Mouse (Mus musculus): ENCODE data around the gene Ctdsp1. TPM values are rescaled to one million over a fixed set of nuclear protein-coding genes. Genes with fewer than 3 reads are reported as not detected.

The Ctdsp1 gene
- total and polyA plus RNA-seq, 2 experiments from 2014 or later: 11.7 to 29.3 TPM

DNA sequence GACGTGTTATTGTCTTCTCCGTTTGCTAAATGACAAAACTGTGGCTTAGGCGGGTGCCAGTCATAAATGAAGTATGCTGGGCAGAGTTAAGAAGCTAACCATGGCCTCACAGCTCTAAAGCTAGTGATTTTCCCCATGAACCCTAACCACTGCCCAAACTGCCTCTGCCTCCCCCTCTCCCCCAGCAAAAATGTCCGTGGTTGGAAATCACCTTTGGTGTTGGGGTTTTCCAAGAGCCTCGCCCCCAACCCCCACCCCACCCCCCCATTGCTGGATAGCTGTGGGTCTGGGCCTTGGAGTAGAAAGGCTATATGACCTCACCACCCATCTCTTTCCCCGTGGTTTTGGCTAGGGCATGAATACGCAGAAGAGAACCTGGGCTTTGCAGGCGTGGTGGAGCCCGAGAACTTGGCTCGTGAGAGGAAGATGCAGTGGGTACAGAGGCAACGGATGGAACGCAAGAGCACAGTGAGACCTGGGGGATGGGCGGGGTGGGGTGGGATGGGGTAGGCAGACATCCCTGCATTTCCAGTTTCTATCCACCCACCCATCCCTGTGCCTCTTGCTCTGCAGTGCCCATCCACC is 40.0 kb upstream of the Ctdsp1 start:
- H3K36me3 ChIP-seq (ENCODE audit: insufficient read depth, low read length): peaks cover 32% of the 10 kb centered on the region
- H3K9ac ChIP-seq (replicated peaks; ENCODE audit: low read length, poor library complexity, severe bottlenecking): no peak overlapping the region
- H3K4me2 ChIP-seq (ENCODE audit: low read depth, low read length, poor library complexity, severe bottlenecking): no peak overlapping the region
- DNase-seq (ENCODE audit: low spot score): no peak
- H3K9me3 ChIP-seq (ENCODE audit: low read length): no peaks in the 10 kb centered on the region
- H3K4me1 ChIP-seq (ENCODE audit: insufficient read depth, low read length): no peaks in the 10 kb centered on the region
- no peaks in the 10 kb centered on the region for H3K27me3 ChIP-seq (ENCODE audit: insufficient read depth, low read length)
- ATAC-seq (ENCODE audit: low FRiP score): no peak
- 92% methylated on average over 13 of the region's 13 CpGs for WGBS
- no peak for TF ChIP-seq CTCF (IDR thresholded peaks at IDR 0.05)
- H3K27ac ChIP-seq (ENCODE audit: low read depth, low read length): no peak overlapping the region
- no peak overlapping the region for H3K4me3 ChIP-seq (ENCODE audit: low read depth, low read length)

DNA sequence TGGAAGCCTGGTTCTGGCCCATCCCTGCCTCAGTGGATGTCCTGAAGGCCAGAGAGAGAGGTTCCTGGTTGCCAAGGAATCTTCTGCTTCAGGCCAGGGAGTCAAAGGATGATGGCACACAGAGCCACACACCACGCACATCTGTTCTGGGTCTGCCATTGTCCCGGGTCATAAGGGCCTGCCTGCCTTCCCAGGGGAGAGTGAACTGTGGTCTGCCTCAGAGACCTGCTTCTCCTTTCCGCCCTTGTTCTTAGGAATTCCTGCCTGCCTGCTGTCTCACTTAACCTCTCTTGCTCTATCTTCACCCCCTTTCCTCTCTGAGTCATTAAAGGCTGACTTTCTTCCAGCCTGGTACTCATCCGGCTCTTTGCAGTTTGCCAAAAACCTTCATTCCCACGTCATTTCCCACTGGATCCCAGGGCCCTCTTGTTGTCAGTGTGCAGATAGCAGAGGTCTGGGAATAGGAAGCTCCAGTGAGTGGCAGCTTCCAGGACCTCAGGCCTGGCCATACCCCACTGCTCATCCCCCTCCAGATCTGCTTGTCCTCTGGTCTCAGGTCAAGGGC is 38.7 kb upstream of the Ctdsp1 start:
- Histone ChIP-seq H3K4me2 (ENCODE audit: low read depth, low read length, poor library complexity, severe bottlenecking) (no peak overlapping the region), H3K9ac (replicated peaks; ENCODE audit: low read length, poor library complexity, severe bottlenecking) (no peak overlapping the region), H3K4me1 (ENCODE audit: insufficient read depth, low read length) (no peaks in the 10 kb centered on the region), H3K4me3 (ENCODE audit: low read depth, low read length) (no peak overlapping the region), H3K27ac (ENCODE audit: low read depth, low read length) (no peak overlapping the region), H3K36me3 (ENCODE audit: insufficient read depth, low read length) (peaks cover 29% of the 10 kb centered on the region), H3K9me3 (ENCODE audit: low read length) (no peaks in the 10 kb centered on the region), H3K27me3 (ENCODE audit: insufficient read depth, low read length) (no peaks in the 10 kb centered on the region)
- ATAC-seq (ENCODE audit: low FRiP score) (no peak), DNase-seq (ENCODE audit: low spot score) (no peak)
- 87% methylated on average over 5 of the region's 5 CpGs for WGBS
- no peak for TF ChIP-seq CTCF (IDR thresholded peaks at IDR 0.05)

DNA sequence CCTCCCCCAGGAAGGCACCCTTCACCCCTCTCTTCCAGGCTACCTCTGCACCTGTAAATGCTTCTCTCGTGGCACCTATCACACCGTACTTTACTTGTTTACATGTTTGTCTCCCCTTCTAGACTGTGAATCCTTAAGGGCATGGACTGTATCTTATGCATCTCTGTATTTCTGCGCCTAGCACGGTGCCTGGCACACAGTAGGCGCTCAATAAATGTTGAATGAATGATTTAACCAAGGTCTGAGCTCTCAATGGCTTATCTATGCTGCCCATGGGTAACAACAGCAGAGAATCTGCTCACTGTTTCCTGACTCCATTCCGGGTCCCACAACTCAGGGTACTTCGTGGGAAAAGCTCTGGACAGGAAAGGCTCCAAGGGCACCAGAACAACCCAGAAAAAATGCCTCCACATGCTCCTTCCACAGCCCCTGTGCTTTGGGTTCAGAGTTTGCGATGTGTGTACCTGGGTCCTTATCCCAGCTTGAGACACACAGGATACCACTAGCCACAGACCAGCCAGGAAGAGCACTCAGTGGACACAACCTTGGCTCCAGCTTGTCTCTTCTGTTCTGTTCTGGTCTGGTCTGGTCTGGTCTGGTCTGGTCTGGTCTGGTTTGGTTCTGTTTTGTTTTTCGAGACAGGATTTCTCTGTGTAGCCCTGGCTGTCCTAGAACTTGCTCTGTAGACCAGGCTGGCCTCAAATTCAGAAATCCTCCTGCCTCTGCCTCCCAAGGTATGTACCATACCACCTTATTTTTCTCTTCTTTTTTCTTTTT is 37.7 kb upstream of the Ctdsp1 start:
- H3K27ac ChIP-seq (ENCODE audit: low read depth, low read length): no peak overlapping the region
- no peaks in the 10 kb centered on the region for H3K4me1 ChIP-seq (ENCODE audit: insufficient read depth, low read length)
- H3K4me2 ChIP-seq (ENCODE audit: low read depth, low read length, poor library complexity, severe bottlenecking): no peak overlapping the region
- 95% methylated on average over 9 of the region's 9 CpGs for WGBS
- no peak overlapping the region for H3K9ac ChIP-seq (replicated peaks; ENCODE audit: low read length, poor library complexity, severe bottlenecking)
- ATAC-seq (ENCODE audit: low FRiP score) (no peak), DNase-seq (ENCODE audit: low spot score) (no peak)
- no peaks in the 10 kb centered on the region for H3K27me3 ChIP-seq (ENCODE audit: insufficient read depth, low read length)
- H3K9me3 ChIP-seq (ENCODE audit: low read length): no peaks in the 10 kb centered on the region
- no peak overlapping the region for H3K4me3 ChIP-seq (ENCODE audit: low read depth, low read length)
- TF ChIP-seq CTCF (IDR thresholded peaks at IDR 0.05): no peak
- peaks cover 27% of the 10 kb centered on the region for H3K36me3 ChIP-seq (ENCODE audit: insufficient read depth, low read length)

DNA sequence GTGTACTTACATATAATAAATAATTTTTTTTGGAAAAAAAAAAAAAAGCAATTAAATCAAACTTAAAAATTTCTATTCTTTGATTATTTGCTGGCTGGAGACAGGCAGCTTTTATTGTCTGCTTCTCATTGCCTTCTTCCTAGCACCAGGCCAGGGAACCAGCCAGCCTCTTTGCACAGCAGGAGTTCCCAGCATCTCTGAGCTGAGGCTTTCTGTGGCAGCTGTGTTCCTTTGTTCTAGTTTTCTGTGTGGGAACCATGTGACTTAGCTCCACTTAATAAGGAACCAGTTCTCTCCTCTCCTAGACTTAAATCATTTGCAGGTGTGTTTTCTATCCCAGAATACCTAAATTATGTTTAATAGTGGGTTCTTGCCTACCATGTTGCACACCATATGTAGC is 33.8 kb upstream of the Ctdsp1 start:
- ATAC-seq (ENCODE audit: low FRiP score): no peak
- peaks cover 7% of the 10 kb centered on the region; the same call in 1 of the 2 replicates for H3K36me3 ChIP-seq (ENCODE audit: insufficient read depth, low read length)

DNA sequence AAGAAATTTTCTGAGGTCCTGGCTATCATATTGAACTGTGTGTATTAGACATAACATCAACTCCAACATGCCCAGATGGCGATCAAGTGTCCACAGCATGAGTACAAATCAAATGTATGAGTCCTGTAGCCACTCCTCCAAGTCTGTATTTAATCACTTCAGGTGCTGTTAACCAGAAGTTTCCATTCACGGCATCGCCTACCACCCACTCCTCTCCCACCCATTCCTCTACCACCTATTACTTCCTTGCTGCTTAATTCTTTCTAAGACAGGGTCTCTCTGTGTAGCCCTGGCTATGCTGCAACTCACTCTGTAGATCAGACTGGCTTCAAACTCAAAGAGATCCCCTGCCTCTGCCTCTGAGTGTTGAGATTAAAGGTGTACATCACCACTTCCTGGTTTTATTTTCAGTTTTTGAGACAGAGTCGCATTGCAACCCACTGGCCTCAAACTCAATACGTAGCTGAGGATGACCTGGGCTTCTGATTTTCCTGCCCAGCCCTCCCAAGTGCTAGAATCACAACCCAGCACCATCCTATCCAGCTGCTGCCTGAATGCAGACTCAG is 31.3 kb upstream of the Ctdsp1 start:
- Histone ChIP-seq H3K4me3 (ENCODE audit: low read depth, low read length) (no peak overlapping the region), H3K9me3 (ENCODE audit: low read length) (no peaks in the 10 kb centered on the region), H3K27me3 (ENCODE audit: insufficient read depth, low read length) (no peaks in the 10 kb centered on the region), H3K4me2 (ENCODE audit: low read depth, low read length, poor library complexity, severe bottlenecking) (no peak overlapping the region), H3K36me3 (ENCODE audit: insufficient read depth, low read length) (no peaks in the 10 kb centered on the region; the same call in 1 of the 2 replicates), H3K4me1 (ENCODE audit: insufficient read depth, low read length) (no peaks in the 10 kb centered on the region), H3K9ac (replicated peaks; ENCODE audit: low read length, poor library complexity, severe bottlenecking) (no peak overlapping the region), H3K27ac (ENCODE audit: low read depth, low read length) (no peak overlapping the region)
- TF ChIP-seq CTCF (IDR thresholded peaks at IDR 0.05): no peak
- no peak for ATAC-seq (ENCODE audit: low FRiP score)
- no peak for DNase-seq (ENCODE audit: low spot score)
- 86% methylated on average over 5 of the region's 5 CpGs for WGBS

More for the DNA sequence above, 33.8 kb upstream of the Ctdsp1 start:
- DNase-seq (ENCODE audit: low spot score): no peak
- H3K27me3 ChIP-seq (ENCODE audit: insufficient read depth, low read length): no peaks in the 10 kb centered on the region
- no peaks in the 10 kb centered on the region for H3K4me1 ChIP-seq (ENCODE audit: insufficient read depth, low read length)
- TF ChIP-seq CTCF (IDR thresholded peaks at IDR 0.05): no peak
- no peak overlapping the region for H3K27ac ChIP-seq (ENCODE audit: low read depth, low read length)
- H3K4me3 ChIP-seq (ENCODE audit: low read depth, low read length): no peak overlapping the region
- H3K9me3 ChIP-seq (ENCODE audit: low read length): no peaks in the 10 kb centered on the region
- no peak overlapping the region for H3K9ac ChIP-seq (replicated peaks; ENCODE audit: low read length, poor library complexity, severe bottlenecking)
- no peak overlapping the region for H3K4me2 ChIP-seq (ENCODE audit: low read depth, low read length, poor library complexity, severe bottlenecking)

DNA sequence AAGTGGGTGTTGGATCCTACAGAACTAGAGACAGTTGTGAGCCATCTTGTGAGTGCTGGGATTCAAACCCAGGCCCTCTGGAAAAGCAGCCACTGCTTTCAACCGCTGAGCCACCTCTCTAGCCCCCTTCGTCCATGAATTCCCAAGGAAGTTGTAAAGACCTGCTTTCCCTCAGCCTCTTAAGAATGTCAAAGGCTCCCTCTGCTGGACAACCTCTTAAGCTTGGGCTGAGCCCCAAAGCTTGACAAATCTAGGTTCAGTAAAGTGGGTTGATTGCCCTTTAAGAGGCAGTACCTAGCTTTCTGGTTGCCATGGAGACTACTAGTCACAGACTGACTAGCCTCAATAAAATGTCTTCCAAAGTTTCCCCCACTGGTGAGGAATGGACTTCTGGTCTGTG is 29.5 kb upstream of the Ctdsp1 start, which contains the start of gene Catip:
Gene Catip (plus strand): TSS at position 297 of the 400 bp plus-strand sequence.
- peak; percentile 90 for TF ChIP-seq CTCF (IDR thresholded peaks at IDR 0.05)
- ATAC-seq (ENCODE audit: low FRiP score) (peak; percentile 85), DNase-seq (ENCODE audit: low spot score) (peak; percentile 94)
- no peaks in the 10 kb centered on the region for H3K36me3 ChIP-seq (ENCODE audit: insufficient read depth, low read length)
- H3K9ac ChIP-seq (replicated peaks; ENCODE audit: low read length, poor library complexity, severe bottlenecking): no peak within 1 kb of the TSS
- H3K27me3 ChIP-seq (ENCODE audit: insufficient read depth, low read length): no peaks in the 10 kb centered on the region; the same call in 1 of the 2 replicates
- no peak within 1 kb of the TSS for H3K4me3 ChIP-seq (ENCODE audit: low read depth, low read length)
- WGBS: 3% methylated on average over 2 of the region's 2 CpGs
- no peaks in the 10 kb centered on the region for H3K4me1 ChIP-seq (ENCODE audit: insufficient read depth, low read length)
- no peaks in the 10 kb centered on the region for H3K9me3 ChIP-seq (ENCODE audit: low read length)
- H3K27ac ChIP-seq (ENCODE audit: low read depth, low read length): no peak within 1 kb of the TSS
- H3K4me2 ChIP-seq (ENCODE audit: low read depth, low read length, poor library complexity, severe bottlenecking): no peak within 1 kb of the TSS

Data from midbrain, postnatal 0 days (tissue).